Mouse (Mus musculus) liver, adult 2 months (tissue): ENCODE measurements around the gene Tlr5. TPM values are rescaled to one million over a fixed set of nuclear protein-coding genes. Genes with fewer than 3 reads are reported as not detected.

Source experiments
- DNase-seq: peaks from one replicate; pipeline ENCODE4 v3.0.0-alpha.2; 2011; ENCODE audit warnings: low read depth, low spot score; ENCODE audit errors: extremely low read depth
- H3K27ac ChIP-seq: fragments of 200-500 bp; replicated peaks from 2 replicates; pipeline ENCODE4 v1.5.1; 2012; ENCODE audit warnings: low read depth, mild to moderate bottlenecking, control low read depth, inconsistent platforms, low read length; ENCODE audit not compliant: insufficient read depth
- H3K27me3 ChIP-seq: fragments of 200-500 bp; 2 replicates; pipeline ENCODE4 v1.6.1; 2012; ENCODE audit warnings: mild to moderate bottlenecking, moderate library complexity, low read length, inconsistent platforms; ENCODE audit not compliant: control insufficient read depth, insufficient read depth
- H3K36me3 ChIP-seq: fragments of 200-500 bp; 2 replicates; pipeline ENCODE4 v1.6.1; 2012; ENCODE audit warnings: low read length, inconsistent platforms; ENCODE audit not compliant: control insufficient read depth, insufficient read depth
- H3K4me1 ChIP-seq: fragments of 200-500 bp; 2 replicates; pipeline ENCODE4 v1.6.1; 2011; ENCODE audit warnings: low read length; ENCODE audit not compliant: control insufficient read depth, insufficient read depth
- H3K4me3 ChIP-seq: fragments of 200-500 bp; 2 replicates; pipeline ENCODE4 v1.5.1; 2011; ENCODE audit warnings: low read depth, mild to moderate bottlenecking, control low read depth, low read length, moderate library complexity; ENCODE audit not compliant: insufficient read depth
- H3K79me2 ChIP-seq: fragments of 200-500 bp; 2 replicates; pipeline ENCODE4 v1.6.1; 2012; ENCODE audit warnings: inconsistent platforms, mild to moderate bottlenecking, low read length, moderate library complexity; ENCODE audit not compliant: control insufficient read depth, insufficient read depth
- H3K9ac ChIP-seq: fragments of 200-500 bp; 2 replicates; pipeline ENCODE4 v1.6.1; 2012; ENCODE audit warnings: low read depth, mild to moderate bottlenecking, control low read depth, inconsistent platforms, low read length
- CTCF ChIP-seq: fragments of 200-500 bp; IDR thresholded peaks from 2 replicates; pipeline ENCODE4 v1.5.1; 2011; ENCODE audit warnings: low read depth, low read length, control low read depth
- POLR2A ChIP-seq: fragments of 200-500 bp; IDR thresholded peaks from 2 replicates; pipeline ENCODE4 v1.6.1; 2011; ENCODE audit warnings: low read length, control low read depth; ENCODE audit not compliant: insufficient read depth; ENCODE audit errors: extremely low read depth
- WGBS: fragments of 180-500 bp; shearing (Covaris S2); methylation state at CpG from one replicate; pipeline ENCODE4 v1.1.7; 2018; 5-methylcytosine and 5-hydroxymethylcytosine counted together
- polyA plus RNA-seq: library from polyadenylated mRNA; depleted of rRNA; stranded (reverse); fragments of >200 nt; gene quantifications from 2 replicates; pipeline ENCODE4 v1.2.3, GENCODE M21; 2012
- total RNA-seq: library from RNA; depleted of rRNA; stranded (reverse); fragments of >200 nt; gene quantifications from 2 replicates; pipeline ENCODE4 v1.2.3, GENCODE M21; 2014

Gene Tlr5
- total and polyA plus RNA-seq, 2 experiments, result 3.2 to 6.3 TPM

DNA sequence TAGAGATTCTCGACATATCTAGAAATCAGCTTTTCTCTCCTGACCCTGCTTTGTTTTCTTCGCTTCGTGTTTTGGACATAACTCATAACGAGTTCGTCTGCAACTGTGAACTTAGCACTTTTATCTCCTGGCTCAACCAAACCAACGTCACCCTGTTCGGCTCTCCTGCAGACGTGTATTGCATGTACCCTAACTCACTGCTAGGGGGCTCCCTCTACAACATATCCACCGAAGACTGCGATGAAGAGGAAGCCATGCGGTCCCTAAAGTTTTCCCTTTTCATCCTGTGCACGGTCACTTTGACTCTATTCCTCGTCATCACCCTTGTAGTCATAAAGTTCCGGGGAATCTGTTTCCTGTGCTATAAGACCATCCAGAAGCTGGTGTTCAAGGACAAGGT is 20.2 kb downstream of the Tlr5 start:
- no peaks in the 10 kb centered on the region for H3K79me2 ChIP-seq
- H3K4me1 ChIP-seq, result no peaks in the 10 kb centered on the region
- WGBS, result 85% methylated on average over 14 of the region's 14 CpGs
- no peak overlapping the region for H3K4me3 ChIP-seq
- H3K36me3 ChIP-seq, result peaks cover 10% of the 10 kb centered on the region; the same call in 1 of the 2 replicates
- no peak for TF ChIP-seq CTCF
- TF ChIP-seq POLR2A, result no peak
- no peak overlapping the region for H3K27ac ChIP-seq
- DNase-seq, result no peak
- H3K27me3 ChIP-seq, result no peaks in the 10 kb centered on the region
- H3K9ac ChIP-seq, result no peak overlapping the region

DNA sequence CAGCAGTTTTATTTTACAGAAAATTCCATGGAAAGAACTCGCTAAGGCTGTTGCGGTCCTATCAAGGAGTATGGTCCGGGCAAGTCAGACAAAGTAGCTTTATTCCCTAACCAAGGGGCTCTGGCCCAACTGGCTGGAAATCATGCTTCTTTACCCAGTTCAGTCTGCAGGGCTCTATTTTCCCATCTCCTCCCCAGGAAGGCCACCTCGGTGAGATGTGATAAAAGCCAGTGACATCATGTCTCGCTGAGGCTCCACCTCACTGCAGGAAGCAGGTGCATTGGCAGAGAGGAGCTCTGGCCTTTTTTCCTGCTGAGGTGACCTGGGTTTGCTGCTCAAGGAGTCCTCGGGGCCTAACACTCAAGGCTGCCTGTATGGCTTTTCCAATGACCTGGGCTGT is 26.1 kb downstream of the Tlr5 start:
- H3K79me2 ChIP-seq, result no peaks in the 10 kb centered on the region
- DNase-seq, result no peak
- no peak overlapping the region for H3K27ac ChIP-seq
- H3K36me3 ChIP-seq, result no peaks in the 10 kb centered on the region
- H3K9ac ChIP-seq, result no peak overlapping the region
- TF ChIP-seq POLR2A (no peak), CTCF (no peak)
- no peak overlapping the region for H3K4me3 ChIP-seq
- H3K27me3 ChIP-seq, result no peaks in the 10 kb centered on the region
- 70% methylated on average over 6 of the region's 6 CpGs for WGBS
- no peaks in the 10 kb centered on the region for H3K4me1 ChIP-seq

DNA sequence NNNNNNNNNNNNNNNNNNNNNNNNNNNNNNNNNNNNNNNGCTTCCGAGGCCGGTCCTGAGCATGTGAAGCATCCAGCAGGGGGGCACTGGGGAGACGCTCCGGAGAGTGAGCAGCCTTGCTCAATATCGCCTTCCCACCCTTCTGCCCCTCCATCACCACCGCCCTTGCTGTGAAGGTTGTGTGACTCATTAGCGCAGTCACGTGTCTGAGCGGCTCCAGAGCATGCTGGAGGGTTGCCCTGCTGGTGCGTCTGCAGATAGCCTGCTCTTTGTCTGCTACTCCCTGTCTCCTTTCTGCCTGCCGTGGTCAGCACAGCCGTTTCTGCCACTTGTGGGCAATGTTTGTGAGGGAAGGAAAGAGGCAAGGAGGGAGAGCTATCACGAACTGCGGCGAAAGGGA is 28.4 kb downstream of the Tlr5 start:
- Histone ChIP-seq H3K27ac (no peak overlapping the region), H3K79me2 (no peaks in the 10 kb centered on the region), H3K4me3 (peak overlapping the region; percentile 0; the same call in 1 of the 2 replicates), H3K9ac (no peak overlapping the region), H3K36me3 (no peaks in the 10 kb centered on the region), H3K4me1 (no peaks in the 10 kb centered on the region), H3K27me3 (no peaks in the 10 kb centered on the region)
- DNase-seq, result peak; percentile 45
- 1% methylated on average over 13 of the region's 15 CpGs for WGBS
- peak; percentile 62 for TF ChIP-seq CTCF
- no peak for TF ChIP-seq POLR2A

DNA sequence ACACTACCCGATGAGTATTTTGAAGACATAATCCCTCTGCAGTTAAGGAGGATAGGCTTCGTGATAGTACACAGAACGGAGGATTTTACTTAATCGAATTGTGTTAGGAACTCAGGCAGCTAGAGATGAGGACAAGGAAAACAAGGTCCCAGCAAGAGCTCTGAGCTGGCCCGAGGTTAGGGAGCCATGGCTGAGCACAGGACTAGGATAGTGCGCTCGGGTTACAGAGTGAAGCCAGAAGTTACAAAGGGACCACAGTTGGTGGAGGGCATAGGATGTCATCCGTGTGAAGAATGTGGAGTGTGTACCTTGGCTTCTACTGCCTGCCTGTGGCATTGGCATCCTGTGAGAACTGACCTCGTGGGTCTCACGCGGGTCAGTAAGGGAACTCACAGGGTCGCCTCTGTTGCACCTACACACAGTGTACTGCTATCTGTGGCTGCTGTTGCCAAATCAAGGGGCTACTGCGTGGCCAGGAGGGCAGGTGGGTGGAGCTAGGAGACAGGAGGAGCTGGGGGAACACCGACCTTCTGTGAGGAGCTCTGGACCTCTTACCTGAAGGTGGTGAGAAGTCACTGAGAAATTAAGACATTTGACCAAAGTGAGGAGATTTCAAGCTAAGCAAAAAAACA is 29.0 kb downstream of the Tlr5 start:
- no peak overlapping the region for H3K4me3 ChIP-seq
- no peak overlapping the region for H3K27ac ChIP-seq
- TF ChIP-seq POLR2A (no peak), CTCF (no peak)

DNA sequence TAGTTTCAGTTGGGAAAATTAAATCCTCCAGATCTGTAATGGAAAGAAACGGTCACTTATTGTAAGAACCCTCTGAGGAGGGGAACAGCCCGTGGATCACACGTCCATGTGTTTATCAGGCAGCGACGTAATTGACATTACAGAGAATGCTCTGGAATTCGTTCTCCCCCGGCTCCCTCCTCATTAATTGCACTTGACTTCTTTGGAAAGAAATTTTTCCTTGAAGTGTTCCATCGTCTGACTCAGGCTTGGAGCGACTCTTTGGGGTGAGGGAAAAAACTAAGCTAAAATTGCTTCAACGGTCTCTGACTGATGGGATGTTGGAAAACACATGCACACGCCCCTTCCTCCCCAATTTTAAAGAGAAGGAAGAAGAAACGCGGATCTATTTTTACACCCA is 31.7 kb downstream of the Tlr5 start:
- Histone ChIP-seq H3K36me3 (no peaks in the 10 kb centered on the region), H3K27me3 (no peaks in the 10 kb centered on the region), H3K4me1 (no peaks in the 10 kb centered on the region), H3K79me2 (no peaks in the 10 kb centered on the region), H3K4me3 (no peak overlapping the region), H3K9ac (no peak overlapping the region), H3K27ac (no peak overlapping the region)
- no peak for DNase-seq
- TF ChIP-seq CTCF (no peak), POLR2A (no peak)
- 77% methylated on average over 13 of the region's 13 CpGs for WGBS

More for the DNA sequence above, 29.0 kb downstream of the Tlr5 start:
- Histone ChIP-seq H3K36me3 (no peaks in the 10 kb centered on the region), H3K9ac (no peak overlapping the region), H3K27me3 (no peaks in the 10 kb centered on the region), H3K79me2 (no peaks in the 10 kb centered on the region), H3K4me1 (no peaks in the 10 kb centered on the region)
- DNase-seq, result no peak
- WGBS, result 46% methylated on average over 14 of the region's 14 CpGs

DNA sequence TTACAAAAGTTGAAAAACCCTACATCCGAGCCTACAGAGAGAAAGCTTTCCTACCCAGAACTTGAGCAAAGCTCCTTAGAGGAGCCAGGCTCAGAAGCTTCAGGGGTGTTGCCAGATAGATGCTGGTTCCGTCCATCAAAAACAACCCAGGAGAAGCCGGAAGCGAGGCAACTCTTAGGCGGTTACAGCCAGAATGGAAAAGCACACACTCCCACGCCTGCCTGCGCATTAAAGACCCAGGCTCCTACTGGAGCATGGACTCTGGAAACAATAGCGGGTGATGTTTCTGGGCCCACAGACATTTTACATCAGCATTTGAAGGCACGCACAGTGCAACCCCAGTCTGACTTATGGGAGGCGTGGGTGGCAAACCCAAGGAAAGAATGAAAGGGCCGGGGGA is 32.2 kb downstream of the Tlr5 start:
- 86% methylated on average over 11 of the region's 11 CpGs for whole genome bisulfite sequencing
- no peak for TF ChIP-seq CTCF
- TF ChIP-seq POLR2A, result no peak
- no peak for DNase-seq
- Histone ChIP-seq H3K4me3 (no peak overlapping the region), H3K4me1 (no peaks in the 10 kb centered on the region), H3K79me2 (no peaks in the 10 kb centered on the region), H3K27me3 (no peaks in the 10 kb centered on the region), H3K36me3 (no peaks in the 10 kb centered on the region), H3K9ac (no peak overlapping the region), H3K27ac (no peak overlapping the region)
